Mouse (Mus musculus) lung, postnatal 0 days (tissue): ENCODE results near the gene Wfikkn1.

Experiments
- CTCF ChIP-seq: IDR thresholded peaks from 2 replicates; pipeline ENCODE4 v1.5.1; 2016; ENCODE audit warnings: antibody characterized with exemption, mild to moderate bottlenecking
- EP300 ChIP-seq: IDR thresholded peaks from 2 replicates; pipeline ENCODE4 v1.6.1; 2016; ENCODE audit warnings: antibody characterized with exemption, mild to moderate bottlenecking, control low read depth

- TF ChIP-seq CTCF (no peak), EP300 (no peak)
Measured at GRCm38 (mm10) chr17:25881691-25882090, 1.0 kb upstream of the Wfikkn1 start.
